Mouse (Mus musculus): Measurements from ENCODE around the gene Gm10073. TPM values are rescaled to one million over a fixed set of nuclear protein-coding genes. Genes with fewer than 3 reads are reported as not detected.
"Not testable (repeated sequence)": the region's sequence is repeated elsewhere in the genome, so short reads cannot be mapped to it uniquely, and the experiment has no call there.

Gm10073 gene
- polyA plus RNA-seq, 1 experiment from 2014 or later = 3.4 TPM

GRCm38 (mm10) chr8:106588443-106589431, 15.5 kb upstream of the Gm10073 start:
- no peak overlapping the region for H3K27ac ChIP-seq
- WGBS = 67% methylated on average over 3 of the region's 3 CpGs
- no peak overlapping the region for H3K4me2 ChIP-seq
- no peaks in the 10 kb centered on the region for H3K27me3 ChIP-seq
- no peaks in the 10 kb centered on the region for H3K4me1 ChIP-seq
- ATAC-seq (ENCODE audit: low FRiP score) = no peak
- no peaks in the 10 kb centered on the region for H3K36me3 ChIP-seq (replicated peaks)
- no peak overlapping the region for H3K9ac ChIP-seq
- H3K4me3 ChIP-seq (replicated peaks) = no peak overlapping the region
- no peaks in the 10 kb centered on the region for H3K9me3 ChIP-seq

GRCm38 (mm10) chr8:106586896-106587295, 13.6 kb upstream of the Gm10073 start:
- H3K27ac ChIP-seq = no peak overlapping the region
- no peaks in the 10 kb centered on the region for H3K4me1 ChIP-seq
- no peak for ATAC-seq (ENCODE audit: low FRiP score)
- H3K4me2 ChIP-seq = no peak overlapping the region
- no peak overlapping the region for H3K4me3 ChIP-seq (replicated peaks)
- H3K27me3 ChIP-seq = no peaks in the 10 kb centered on the region
- H3K9ac ChIP-seq = no peak overlapping the region
- 85% methylated on average over 8 of the region's 8 CpGs for WGBS
- H3K9me3 ChIP-seq = no peaks in the 10 kb centered on the region
- H3K36me3 ChIP-seq (replicated peaks) = no peaks in the 10 kb centered on the region

GRCm38 (mm10) chr8:106585671-106586037, 12.4 kb upstream of the Gm10073 start:
- Histone ChIP-seq H3K4me1 (no peaks in the 10 kb centered on the region), H3K36me3 (replicated peaks) (no peaks in the 10 kb centered on the region), H3K9ac (no peak overlapping the region), H3K4me2 (no peak overlapping the region), H3K9me3 (no peaks in the 10 kb centered on the region), H3K27ac (no peak overlapping the region), H3K27me3 (no peaks in the 10 kb centered on the region), H3K4me3 (replicated peaks) (no peak overlapping the region)
- ATAC-seq (ENCODE audit: low FRiP score) = no peak
- WGBS = 91% methylated on average over 3 of the region's 3 CpGs

GRCm38 (mm10) chr8:106584942-106585670, 11.8 kb upstream of the Gm10073 start:
- no peak for ATAC-seq (ENCODE audit: low FRiP score)
- H3K9ac ChIP-seq = no peak overlapping the region
- no peak overlapping the region for H3K27ac ChIP-seq
- H3K27me3 ChIP-seq = no peaks in the 10 kb centered on the region
- WGBS = 81% methylated on average over 11 of the region's 11 CpGs
- no peak overlapping the region for H3K4me3 ChIP-seq (replicated peaks)
- H3K4me2 ChIP-seq = no peak overlapping the region
- H3K9me3 ChIP-seq = no peaks in the 10 kb centered on the region
- H3K4me1 ChIP-seq = no peaks in the 10 kb centered on the region
- H3K36me3 ChIP-seq (replicated peaks) = no peaks in the 10 kb centered on the region

GRCm38 (mm10) chr8:106581344-106582088, 8.3 kb upstream of the Gm10073 start:
- H3K27ac ChIP-seq = no peak overlapping the region
- no peaks in the 10 kb centered on the region for H3K9me3 ChIP-seq
- H3K4me1 ChIP-seq = 0 out of 2 replicates have a peak, but pooled peaks cover 3% of the 10 kb centered on the region
- H3K4me3 ChIP-seq (replicated peaks) = no peak overlapping the region
- H3K36me3 ChIP-seq (replicated peaks) = no peaks in the 10 kb centered on the region
- no peak overlapping the region for H3K4me2 ChIP-seq
- no peaks in the 10 kb centered on the region for H3K27me3 ChIP-seq
- 79% methylated on average over 6 of the region's 6 CpGs for WGBS
- H3K9ac ChIP-seq = no peak overlapping the region
- no peak for ATAC-seq (ENCODE audit: low FRiP score)

GRCm38 (mm10) chr8:106579510-106579909, 6.2 kb upstream of the Gm10073 start:
- Histone ChIP-seq H3K9me3 (no peaks in the 10 kb centered on the region), H3K4me2 (no peak overlapping the region), H3K27ac (no peak overlapping the region), H3K27me3 (no peaks in the 10 kb centered on the region), H3K4me3 (replicated peaks) (no peak overlapping the region), H3K9ac (no peak overlapping the region), H3K36me3 (replicated peaks) (no peaks in the 10 kb centered on the region), H3K4me1 (0 out of 2 replicates have a peak, but pooled peaks cover 3% of the 10 kb centered on the region)
- WGBS = 65% methylated on average over 2 of the region's 2 CpGs
- ATAC-seq (ENCODE audit: low FRiP score) = no peak

- Histone ChIP-seq H3K4me3 (replicated peaks) (no peak overlapping the region), H3K27me3 (no peaks in the 10 kb centered on the region), H3K9ac (no peak overlapping the region), H3K27ac (no peak overlapping the region), H3K4me1 (0 out of 2 replicates have a peak, but pooled peaks cover 3% of the 10 kb centered on the region), H3K36me3 (replicated peaks) (no peaks in the 10 kb centered on the region), H3K9me3 (no peaks in the 10 kb centered on the region), H3K4me2 (no peak overlapping the region)
- WGBS = 57% methylated on average over 6 of the region's 6 CpGs
- ATAC-seq (ENCODE audit: low FRiP score) = no peak
These were observed 3.7 kb upstream of the Gm10073 start for GRCm38 (mm10) chr8:106576849-106577555.

- ATAC-seq (ENCODE audit: low FRiP score) = no peak
- 0 out of 2 replicates have a peak, but pooled peaks cover 3% of the 10 kb centered on the region for H3K4me1 ChIP-seq
- 93% methylated on average over 4 of the region's 4 CpGs for WGBS
- H3K36me3 ChIP-seq (replicated peaks) = no peaks in the 10 kb centered on the region
- no peaks in the 10 kb centered on the region for H3K9me3 ChIP-seq
- H3K9ac ChIP-seq = no peak overlapping the region
- no peak overlapping the region for H3K27ac ChIP-seq
- H3K4me3 ChIP-seq (replicated peaks) = no peak overlapping the region
- H3K4me2 ChIP-seq = no peak overlapping the region
- H3K27me3 ChIP-seq = no peaks in the 10 kb centered on the region
These were observed 1.0 kb upstream of the Gm10073 start for GRCm38 (mm10) chr8:106574283-106574682.

GRCm38 (mm10) chr8:106572175-106572574, 1.1 kb downstream of the Gm10073 start:
- H3K36me3 ChIP-seq (replicated peaks); H3K4me3 ChIP-seq (replicated peaks); H3K4me2 ChIP-seq; H3K27ac ChIP-seq; H3K9ac ChIP-seq; ATAC-seq (ENCODE audit: low FRiP score); H3K27me3 ChIP-seq; H3K9me3 ChIP-seq: not testable (repeated sequence)
- WGBS = 81% methylated on average over 1 of the region's 1 CpGs
- H3K4me1 ChIP-seq = peaks cover 10% of the 10 kb centered on the region; the same call in 1 of the 2 replicates

GRCm38 (mm10) chr8:106571551-106572172, 1.6 kb downstream of the Gm10073 start:
- no peaks in the 10 kb centered on the region for H3K9me3 ChIP-seq
- H3K4me1 ChIP-seq = peaks cover 8% of the 10 kb centered on the region; the same call in 1 of the 2 replicates
- H3K4me2 ChIP-seq = no peak overlapping the region
- H3K9ac ChIP-seq = no peak overlapping the region
- H3K27me3 ChIP-seq = no peaks in the 10 kb centered on the region
- no peak overlapping the region for H3K27ac ChIP-seq
- no peak overlapping the region for H3K4me3 ChIP-seq (replicated peaks)
- H3K36me3 ChIP-seq (replicated peaks) = no peaks in the 10 kb centered on the region
- ATAC-seq (ENCODE audit: low FRiP score) = no peak
- WGBS = 85% methylated on average over 5 of the region's 5 CpGs

GRCm38 (mm10) chr8:106570386-106570785, 2.9 kb downstream of the Gm10073 start:
- H3K27ac ChIP-seq = no peak overlapping the region
- H3K27me3 ChIP-seq = no peaks in the 10 kb centered on the region
- no peak for ATAC-seq (ENCODE audit: low FRiP score)
- no peak overlapping the region for H3K4me2 ChIP-seq
- 81% methylated on average over 4 of the region's 4 CpGs for WGBS
- H3K9ac ChIP-seq = no peak overlapping the region
- peaks cover 8% of the 10 kb centered on the region; the same call in 1 of the 2 replicates for H3K4me1 ChIP-seq
- H3K9me3 ChIP-seq = no peaks in the 10 kb centered on the region
- H3K36me3 ChIP-seq (replicated peaks) = no peaks in the 10 kb centered on the region
- H3K4me3 ChIP-seq (replicated peaks) = no peak overlapping the region
